Mouse (Mus musculus): ENCODE measurements at regions not wholly inside any gene's neighbourhood (a gene's known extent, or its start where the extent isn't known, plus 50 kb on each side); places are given as distances from the start of the nearest gene placed in this dataset.

GRCm38 (mm10) chr9:32031950-32032453 is 83.9 kb upstream of the Arhgap32 start:
- Histone ChIP-seq H3K27me3 (ENCODE audit: control insufficient read depth, insufficient read depth, low read depth, low read length) (no peaks in the 10 kb centered on the region), H3K9me3 (replicated peaks; ENCODE audit: control insufficient read depth, low read length, poor library complexity, severe bottlenecking) (no peaks in the 10 kb centered on the region), H3K4me2 (ENCODE audit: low read length) (peak overlapping the region; percentile 85), H3K36me3 (ENCODE audit: control insufficient read depth, insufficient read depth, low read length) (no peaks in the 10 kb centered on the region), H3K4me3 (ENCODE audit: low read depth, low read length) (peak overlapping the region; percentile 79), H3K9ac (ENCODE audit: low read depth, low read length) (peak overlapping the region; percentile 91), H3K27ac (ENCODE audit: low read length) (peak overlapping the region; percentile 95), H3K4me1 (ENCODE audit: control insufficient read depth, insufficient read depth, low read length) (peaks cover 22% of the 10 kb centered on the region)
- ATAC-seq = peak; percentile 90
- WGBS = 0% methylated on average over 40 of the region's 64 CpGs

- Histone ChIP-seq H3K4me3 (ENCODE audit: low read depth, low read length) (peak overlapping the region; percentile 79), H3K27me3 (ENCODE audit: control insufficient read depth, insufficient read depth, low read depth, low read length) (no peaks in the 10 kb centered on the region), H3K9ac (ENCODE audit: low read depth, low read length) (peak overlapping the region; percentile 91), H3K36me3 (ENCODE audit: control insufficient read depth, insufficient read depth, low read length) (no peaks in the 10 kb centered on the region), H3K4me1 (ENCODE audit: control insufficient read depth, insufficient read depth, low read length) (peaks cover 22% of the 10 kb centered on the region), H3K9me3 (replicated peaks; ENCODE audit: control insufficient read depth, low read length, poor library complexity, severe bottlenecking) (no peaks in the 10 kb centered on the region), H3K27ac (ENCODE audit: low read length) (peak overlapping the region; percentile 95), H3K4me2 (ENCODE audit: low read length) (peak overlapping the region; percentile 85)
- peak; percentile 71 for ATAC-seq
- 1% methylated on average over 33 of the region's 94 CpGs for WGBS
These were observed 83.3 kb upstream of the Arhgap32 start for GRCm38 (mm10) chr9:32032521-32033185.

- ATAC-seq = no peak
- no peaks in the 10 kb centered on the region for H3K27me3 ChIP-seq (ENCODE audit: control insufficient read depth, insufficient read depth, low read depth, low read length)
- no peaks in the 10 kb centered on the region for H3K36me3 ChIP-seq (ENCODE audit: control insufficient read depth, insufficient read depth, low read length)
- H3K27ac ChIP-seq (ENCODE audit: low read length) = no peak overlapping the region
- WGBS = 10% methylated on average over 6 of the region's 6 CpGs
- H3K4me3 ChIP-seq (ENCODE audit: low read depth, low read length) = peak overlapping the region; percentile 79
- H3K9me3 ChIP-seq (replicated peaks; ENCODE audit: control insufficient read depth, low read length, poor library complexity, severe bottlenecking) = no peaks in the 10 kb centered on the region
- H3K4me1 ChIP-seq (ENCODE audit: control insufficient read depth, insufficient read depth, low read length) = peaks cover 33% of the 10 kb centered on the region
- H3K4me2 ChIP-seq (ENCODE audit: low read length) = peak overlapping the region; percentile 58
- H3K9ac ChIP-seq (ENCODE audit: low read depth, low read length) = peak overlapping the region; percentile 17; the same call in 1 of the 2 replicates
These were observed 82.0 kb upstream of the Arhgap32 start for GRCm38 (mm10) chr9:32033937-32034336.

GRCm38 (mm10) chr9:32039999-32040398 is 75.9 kb upstream of the Arhgap32 start:
- no peaks in the 10 kb centered on the region for H3K9me3 ChIP-seq (replicated peaks; ENCODE audit: control insufficient read depth, low read length, poor library complexity, severe bottlenecking)
- no peak overlapping the region for H3K9ac ChIP-seq (ENCODE audit: low read depth, low read length)
- no peak overlapping the region for H3K4me3 ChIP-seq (ENCODE audit: low read depth, low read length)
- H3K27me3 ChIP-seq (ENCODE audit: control insufficient read depth, insufficient read depth, low read depth, low read length) = no peaks in the 10 kb centered on the region
- 98% methylated on average over 2 of the region's 2 CpGs for WGBS
- ATAC-seq = no peak
- no peak overlapping the region for H3K4me2 ChIP-seq (ENCODE audit: low read length)
- no peak overlapping the region for H3K27ac ChIP-seq (ENCODE audit: low read length)
- peaks cover 17% of the 10 kb centered on the region for H3K4me1 ChIP-seq (ENCODE audit: control insufficient read depth, insufficient read depth, low read length)
- H3K36me3 ChIP-seq (ENCODE audit: control insufficient read depth, insufficient read depth, low read length) = no peaks in the 10 kb centered on the region

- Histone ChIP-seq H3K36me3 (ENCODE audit: control insufficient read depth, insufficient read depth, low read length) (no peaks in the 10 kb centered on the region), H3K4me2 (ENCODE audit: low read length) (no peak overlapping the region), H3K4me1 (ENCODE audit: control insufficient read depth, insufficient read depth, low read length) (peaks cover 10% of the 10 kb centered on the region), H3K9me3 (replicated peaks; ENCODE audit: control insufficient read depth, low read length, poor library complexity, severe bottlenecking) (no peaks in the 10 kb centered on the region), H3K27me3 (ENCODE audit: control insufficient read depth, insufficient read depth, low read depth, low read length) (no peaks in the 10 kb centered on the region), H3K27ac (ENCODE audit: low read length) (no peak overlapping the region), H3K9ac (ENCODE audit: low read depth, low read length) (no peak overlapping the region), H3K4me3 (ENCODE audit: low read depth, low read length) (no peak overlapping the region)
- WGBS = 85% methylated on average over 1 of the region's 1 CpGs
- no peak for ATAC-seq
These were observed 72.6 kb upstream of the Arhgap32 start for GRCm38 (mm10) chr9:32043344-32043743.

- WGBS = 93% methylated on average over 3 of the region's 3 CpGs
- H3K4me1 ChIP-seq (ENCODE audit: control insufficient read depth, insufficient read depth, low read length) = no peaks in the 10 kb centered on the region
- ATAC-seq = no peak
- no peak overlapping the region for H3K4me2 ChIP-seq (ENCODE audit: low read length)
- no peak overlapping the region for H3K27ac ChIP-seq (ENCODE audit: low read length)
- no peaks in the 10 kb centered on the region for H3K36me3 ChIP-seq (ENCODE audit: control insufficient read depth, insufficient read depth, low read length)
- no peak overlapping the region for H3K4me3 ChIP-seq (ENCODE audit: low read depth, low read length)
- H3K27me3 ChIP-seq (ENCODE audit: control insufficient read depth, insufficient read depth, low read depth, low read length) = no peaks in the 10 kb centered on the region
- H3K9ac ChIP-seq (ENCODE audit: low read depth, low read length) = no peak overlapping the region
- H3K9me3 ChIP-seq (replicated peaks; ENCODE audit: control insufficient read depth, low read length, poor library complexity, severe bottlenecking) = no peaks in the 10 kb centered on the region
These were observed 69.1 kb upstream of the Arhgap32 start for GRCm38 (mm10) chr9:32046791-32047190.

- H3K27me3 ChIP-seq (ENCODE audit: control insufficient read depth, insufficient read depth, low read depth, low read length) = no peaks in the 10 kb centered on the region
- H3K27ac ChIP-seq (ENCODE audit: low read length) = no peak overlapping the region
- peaks cover 2% of the 10 kb centered on the region; the same call in 1 of the 2 replicates for H3K4me1 ChIP-seq (ENCODE audit: control insufficient read depth, insufficient read depth, low read length)
- no peaks in the 10 kb centered on the region for H3K9me3 ChIP-seq (replicated peaks; ENCODE audit: control insufficient read depth, low read length, poor library complexity, severe bottlenecking)
- no peak overlapping the region for H3K4me3 ChIP-seq (ENCODE audit: low read depth, low read length)
- H3K36me3 ChIP-seq (ENCODE audit: control insufficient read depth, insufficient read depth, low read length) = no peaks in the 10 kb centered on the region
- no peak overlapping the region for H3K4me2 ChIP-seq (ENCODE audit: low read length)
- 78% methylated on average over 7 of the region's 7 CpGs for WGBS
- ATAC-seq = no peak
- H3K9ac ChIP-seq (ENCODE audit: low read depth, low read length) = no peak overlapping the region
These were observed 67.0 kb upstream of the Arhgap32 start for GRCm38 (mm10) chr9:32048941-32049340.

GRCm38 (mm10) chr9:32049546-32049945 is 66.4 kb upstream of the Arhgap32 start:
- 88% methylated on average over 6 of the region's 6 CpGs for WGBS
- peaks cover 3% of the 10 kb centered on the region; the same call in 1 of the 2 replicates for H3K4me1 ChIP-seq (ENCODE audit: control insufficient read depth, insufficient read depth, low read length)
- no peaks in the 10 kb centered on the region for H3K27me3 ChIP-seq (ENCODE audit: control insufficient read depth, insufficient read depth, low read depth, low read length)
- H3K36me3 ChIP-seq (ENCODE audit: control insufficient read depth, insufficient read depth, low read length) = no peaks in the 10 kb centered on the region
- no peak overlapping the region for H3K27ac ChIP-seq (ENCODE audit: low read length)
- ATAC-seq = no peak
- H3K4me3 ChIP-seq (ENCODE audit: low read depth, low read length) = no peak overlapping the region
- no peak overlapping the region for H3K9ac ChIP-seq (ENCODE audit: low read depth, low read length)
- H3K9me3 ChIP-seq (replicated peaks; ENCODE audit: control insufficient read depth, low read length, poor library complexity, severe bottlenecking) = no peaks in the 10 kb centered on the region
- no peak overlapping the region for H3K4me2 ChIP-seq (ENCODE audit: low read length)

GRCm38 (mm10) chr9:32053886-32054615 is 61.9 kb upstream of the Arhgap32 start:
- Histone ChIP-seq H3K4me3 (ENCODE audit: low read depth, low read length) (no peak overlapping the region), H3K4me1 (ENCODE audit: control insufficient read depth, insufficient read depth, low read length) (peaks cover 5% of the 10 kb centered on the region; the same call in 1 of the 2 replicates), H3K9me3 (replicated peaks; ENCODE audit: control insufficient read depth, low read length, poor library complexity, severe bottlenecking) (no peaks in the 10 kb centered on the region), H3K27ac (ENCODE audit: low read length) (no peak overlapping the region), H3K9ac (ENCODE audit: low read depth, low read length) (no peak overlapping the region), H3K36me3 (ENCODE audit: control insufficient read depth, insufficient read depth, low read length) (no peaks in the 10 kb centered on the region), H3K27me3 (ENCODE audit: control insufficient read depth, insufficient read depth, low read depth, low read length) (no peaks in the 10 kb centered on the region), H3K4me2 (ENCODE audit: low read length) (no peak overlapping the region)
- ATAC-seq = no peak
- WGBS = 57% methylated on average over 4 of the region's 4 CpGs
